Mouse (Mus musculus) lung, adult 2 months (tissue): ENCODE data around the gene Dtx1.

ENCODE experiments used
- CTCF ChIP-seq: fragments of 200-500 bp; IDR thresholded peaks from 2 replicates; pipeline ENCODE4 v1.5.1; 2011; ENCODE audit warnings: mild to moderate bottlenecking, low read length, control low read depth; ENCODE audit not compliant: insufficient read depth
- POLR2A ChIP-seq: fragments of 200-500 bp; IDR thresholded peaks from 2 replicates; pipeline ENCODE4 v1.6.1; 2011; ENCODE audit warnings: low read depth, mild to moderate bottlenecking, control low read depth, low read length, borderline replicate concordance; ENCODE audit errors: extremely low read depth

DNA sequence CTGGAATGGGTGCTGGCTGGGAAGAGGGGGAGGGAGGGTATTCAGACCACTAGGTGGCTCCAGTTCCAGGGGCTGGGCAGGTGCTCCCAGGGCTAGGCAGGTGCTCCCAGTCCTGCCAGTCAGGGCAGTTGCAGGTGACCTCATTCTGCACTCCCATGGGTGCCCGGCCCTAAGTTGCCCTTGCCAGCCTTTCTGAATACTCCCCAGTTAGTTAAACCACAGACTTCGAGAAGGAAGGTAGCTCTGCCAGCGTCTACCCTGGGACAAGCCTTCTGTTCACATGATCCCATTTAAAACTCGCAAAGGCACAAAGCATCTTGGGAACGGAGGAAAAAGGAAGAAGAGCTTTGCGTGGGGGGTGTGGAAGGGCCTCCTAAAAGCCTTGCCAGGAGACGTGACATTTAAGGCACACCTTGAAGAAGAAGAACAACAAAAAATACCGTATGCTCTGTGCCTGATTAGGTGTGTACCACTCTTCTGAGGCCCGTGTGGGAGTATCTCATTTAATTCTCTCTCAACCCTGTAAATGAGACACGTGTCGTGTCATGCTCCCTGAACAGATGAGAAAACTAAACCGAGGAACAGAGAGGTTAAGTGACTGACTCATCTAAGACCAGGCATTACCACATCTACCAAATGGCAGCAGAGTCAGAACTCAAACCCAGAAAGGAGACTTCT lies 63.8 kb downstream of the Dtx1 start:
- no peak for TF ChIP-seq POLR2A
- no peak for TF ChIP-seq CTCF
